Mouse (Mus musculus) stomach, postnatal 0 days (tissue): ENCODE data around the gene Radil. TPM values are rescaled to one million over a fixed set of nuclear protein-coding genes. Genes with fewer than 3 reads are reported as not detected.

Experiments used
- ATAC-seq: fragments of 200-750 bp; cut with Nextera tagmentation; 2 replicates; pipeline ENCODE4 v1.8.0; 2017; ENCODE audit not compliant: low FRiP score, low TSS enrichment
- DNase-seq: peaks from one replicate; pipeline ENCODE4 v3.0.0-alpha.2; 2016; ENCODE audit warnings: low spot score
- H3K27ac ChIP-seq: fragments of 300-500 bp; sonication (generic); replicated peaks from 2 replicates; pipeline ENCODE4 v1.5.1; 2014; ENCODE audit warnings: mild to moderate bottlenecking, control low read depth
- H3K27me3 ChIP-seq: fragments of 300-500 bp; sonication (generic); 2 replicates; pipeline ENCODE4 v1.6.1; 2014; ENCODE audit warnings: low read length; ENCODE audit not compliant: control insufficient read depth, insufficient read depth
- H3K36me3 ChIP-seq: fragments of 300-500 bp; sonication (generic); 2 replicates; pipeline ENCODE4 v1.6.1; 2014; ENCODE audit warnings: low read length, mixed read lengths; ENCODE audit not compliant: control insufficient read depth, insufficient read depth
- H3K4me1 ChIP-seq: fragments of 300-500 bp; sonication (generic); replicated peaks from 2 replicates; pipeline ENCODE4 v1.6.1; 2014; ENCODE audit warnings: antibody characterized with exemption; ENCODE audit not compliant: control insufficient read depth, insufficient read depth
- H3K4me2 ChIP-seq: fragments of 300-500 bp; sonication (generic); replicated peaks from 2 replicates; pipeline ENCODE4 v1.6.1; 2014; ENCODE audit warnings: low read depth, mild to moderate bottlenecking, control low read depth, moderate library complexity
- H3K4me3 ChIP-seq: fragments of 300-500 bp; sonication (generic); 2 replicates; pipeline ENCODE4 v1.5.1; 2014; ENCODE audit warnings: low read depth, low read length, control low read depth
- H3K9ac ChIP-seq: fragments of 300-500 bp; sonication (generic); 2 replicates; pipeline ENCODE4 v1.6.1; 2014; ENCODE audit warnings: mild to moderate bottlenecking, low read length, control low read depth, mixed read lengths
- H3K9me3 ChIP-seq: fragments of 300-500 bp; sonication (generic); 2 replicates; pipeline ENCODE4 v1.6.1; 2016; ENCODE audit warnings: low read length; ENCODE audit not compliant: control insufficient read depth
- CTCF ChIP-seq: IDR thresholded peaks from 2 replicates; pipeline ENCODE4 v1.5.1; 2016; ENCODE audit warnings: antibody characterized with exemption, low read depth, mild to moderate bottlenecking, moderate library complexity
- EP300 ChIP-seq: optimal IDR thresholded peaks from 2 replicates; pipeline ENCODE3; 2016; ENCODE audit warnings: antibody characterized with exemption
- WGBS: fragments of 180-500 bp; shearing (Covaris S2); extraction: QIAGEN DNeasy Blood & Tissue Kit; methylation state at CpG from one replicate; pipeline ENCODE4 v1.1.7; 2014; 5-methylcytosine and 5-hydroxymethylcytosine counted together
- polyA plus RNA-seq: library from polyadenylated mRNA; unstranded; fragments of >200 nt; fragmentation: Nextera tagmentation; extraction: Ambion mirVana; gene quantifications from 2 replicates; pipeline ENCODE4 v1.2.1, GENCODE M21; 2015

Radil gene
- polyA plus RNA-seq, 1 experiment from 2014 or later, result 0.36 TPM

DNA sequence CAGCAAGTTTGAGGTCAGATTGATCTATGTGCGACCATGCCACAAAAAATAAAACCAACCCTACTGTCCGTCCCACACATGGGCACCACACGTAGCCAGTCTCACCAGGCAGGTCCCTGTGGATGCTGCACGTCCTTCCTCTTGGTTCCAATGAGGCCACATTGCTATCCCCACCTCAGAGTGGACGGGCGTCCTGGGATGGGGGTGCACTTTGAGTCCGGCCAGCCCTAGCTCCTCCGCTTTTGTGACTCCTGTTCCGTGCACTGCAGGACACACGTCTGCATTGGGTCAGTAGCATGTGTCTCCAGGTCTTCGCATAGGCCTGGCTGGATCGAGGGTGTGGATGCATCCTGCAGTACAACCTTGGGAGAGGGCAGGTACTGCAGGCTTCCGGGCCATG lies 82.5 kb downstream of the Radil start:
- Histone ChIP-seq H3K4me1 (no peaks in the 10 kb centered on the region; the same call in 1 of the 2 replicates), H3K4me3 (no peak overlapping the region), H3K27me3 (no peaks in the 10 kb centered on the region), H3K4me2 (no peak overlapping the region), H3K9ac (no peak overlapping the region), H3K36me3 (peaks cover 9% of the 10 kb centered on the region; the same call in 1 of the 2 replicates), H3K9me3 (no peaks in the 10 kb centered on the region), H3K27ac (no peak overlapping the region)
- TF ChIP-seq EP300 (no peak), CTCF (no peak)
- ATAC-seq, result no peak
- 91% methylated on average over 13 of the region's 13 CpGs for WGBS
- DNase-seq, result no peak

DNA sequence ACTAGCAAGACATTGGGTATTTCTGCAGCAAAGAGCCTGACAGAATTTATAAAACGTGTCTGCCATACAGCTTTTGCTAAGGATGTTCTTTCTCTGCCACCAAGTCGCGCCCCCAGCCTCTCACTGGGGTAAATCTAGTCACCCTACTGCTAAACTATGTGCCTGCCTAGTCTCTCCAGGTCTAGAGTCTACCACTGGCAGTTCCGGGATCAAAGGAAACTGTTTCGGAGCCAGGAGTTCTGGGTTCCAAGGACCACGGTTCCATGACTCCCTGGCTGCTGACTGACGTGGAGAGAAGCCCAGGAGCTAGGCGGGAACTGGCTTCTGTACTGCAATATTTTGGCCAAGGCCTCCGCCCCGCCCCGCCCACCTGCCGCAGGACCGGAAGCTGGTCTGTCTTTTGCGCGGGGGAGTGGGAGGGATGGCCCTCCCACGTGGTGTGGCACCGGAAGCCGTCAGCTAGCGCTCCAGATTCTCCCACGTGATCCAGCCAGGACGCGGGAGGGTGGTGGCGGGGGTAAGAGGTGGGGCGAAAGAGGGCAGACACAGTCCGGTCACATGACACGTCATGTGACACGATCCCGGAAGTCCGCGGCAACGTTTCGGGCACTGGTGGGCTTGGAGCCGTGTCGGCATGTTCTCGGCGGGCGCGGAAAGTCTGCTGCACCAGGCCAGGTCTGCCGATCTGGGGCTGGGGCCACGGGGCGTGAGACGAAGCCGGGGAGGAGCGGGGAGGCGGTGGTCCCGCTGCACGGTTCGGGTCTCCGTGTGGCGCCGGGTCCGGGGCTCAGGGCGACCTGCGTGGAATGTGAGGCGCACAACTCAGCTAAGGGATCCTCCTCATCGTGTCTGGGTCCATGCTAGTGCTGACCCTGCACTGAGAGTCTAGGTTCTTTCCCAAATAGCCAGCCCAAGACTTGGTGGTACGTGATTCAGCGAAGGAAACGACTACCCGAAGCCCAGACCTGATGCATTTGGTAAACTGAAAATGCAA lies 87.1 kb downstream of the Radil start, which contains the start of gene Ap5z1:
Gene Ap5z1 (plus strand): TSS at position 484 of the 994 bp plus-strand sequence.
- peak within 1 kb of the TSS; percentile 85 for H3K9ac ChIP-seq
- peak within 1 kb of the TSS; percentile 94 for H3K4me2 ChIP-seq
- 2% methylated on average over 60 of the region's 60 CpGs for WGBS
- H3K4me1 ChIP-seq, result no peaks in the 10 kb centered on the region; the same call in 1 of the 2 replicates
- peak within 1 kb of the TSS; percentile 84 for H3K27ac ChIP-seq
- TF ChIP-seq CTCF (no peak; the same call in 1 of the 2 replicates), EP300 (no peak)
- no peaks in the 10 kb centered on the region for H3K9me3 ChIP-seq
- H3K36me3 ChIP-seq, result peaks cover 4% of the 10 kb centered on the region; the same call in 1 of the 2 replicates
- DNase-seq (peak; percentile 98), ATAC-seq (peak; percentile 96)
- no peaks in the 10 kb centered on the region for H3K27me3 ChIP-seq
- H3K4me3 ChIP-seq, result peak within 1 kb of the TSS; percentile 77

DNA sequence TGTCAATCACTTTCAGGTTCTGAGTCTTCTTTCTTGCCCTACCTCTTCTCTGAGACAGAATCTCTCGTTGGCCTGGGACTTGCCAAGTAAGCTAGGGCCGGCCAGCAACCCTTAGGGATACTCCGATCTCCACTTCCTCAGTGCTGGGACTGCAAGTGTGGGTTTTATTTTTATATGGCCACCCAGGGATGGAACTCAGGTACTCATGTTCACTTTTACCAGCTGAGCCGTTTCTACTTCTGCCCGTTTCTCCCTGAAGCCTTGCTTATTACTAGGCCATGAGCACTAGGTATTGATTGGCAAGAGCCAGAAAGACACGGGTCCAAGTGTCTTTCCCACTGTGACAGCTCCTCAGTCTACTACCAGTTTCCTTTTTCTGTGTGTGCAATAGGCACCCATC lies 87.9 kb downstream of the Radil start:
- ATAC-seq (no peak), DNase-seq (no peak)
- no peak for TF ChIP-seq CTCF
- H3K4me3 ChIP-seq, result no peak overlapping the region
- WGBS, result 87% methylated on average over 6 of the region's 6 CpGs
- no peak overlapping the region for H3K9ac ChIP-seq
- no peaks in the 10 kb centered on the region for H3K27me3 ChIP-seq
- H3K36me3 ChIP-seq, result peaks cover 3% of the 10 kb centered on the region; the same call in 1 of the 2 replicates
- no peaks in the 10 kb centered on the region; the same call in 1 of the 2 replicates for H3K4me1 ChIP-seq
- H3K9me3 ChIP-seq, result no peaks in the 10 kb centered on the region
- peak overlapping the region; percentile 84 for H3K27ac ChIP-seq
- H3K4me2 ChIP-seq, result peak overlapping the region; percentile 94

DNA sequence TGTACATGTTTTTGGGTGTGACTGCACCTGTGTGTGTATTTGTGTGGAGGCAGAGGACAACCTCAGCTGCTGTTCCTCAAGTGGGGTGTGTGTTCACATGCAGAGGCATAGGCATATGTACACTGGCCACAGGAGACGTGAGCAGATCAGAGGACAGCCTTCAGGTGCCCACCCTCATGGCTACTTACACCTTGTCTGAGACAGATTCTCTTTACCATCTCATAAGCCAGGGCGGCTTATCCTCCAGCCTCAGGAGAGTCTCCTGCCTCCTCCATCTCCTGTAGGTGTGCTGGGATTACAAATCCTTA lies 88.3 kb downstream of the Radil start:
- no peaks in the 10 kb centered on the region for H3K9me3 ChIP-seq
- H3K27me3 ChIP-seq, result no peaks in the 10 kb centered on the region
- TF ChIP-seq CTCF (no peak), EP300 (no peak)
- no peak overlapping the region for H3K4me2 ChIP-seq
- H3K4me3 ChIP-seq, result no peak overlapping the region
- 84% methylated on average over 2 of the region's 2 CpGs for WGBS
- ATAC-seq (no peak), DNase-seq (no peak)
- no peak overlapping the region for H3K9ac ChIP-seq
- no peak overlapping the region; the same call in 1 of the 2 replicates for H3K27ac ChIP-seq
- H3K36me3 ChIP-seq, result peaks cover 6% of the 10 kb centered on the region; the same call in 1 of the 2 replicates
- no peaks in the 10 kb centered on the region; the same call in 1 of the 2 replicates for H3K4me1 ChIP-seq

DNA sequence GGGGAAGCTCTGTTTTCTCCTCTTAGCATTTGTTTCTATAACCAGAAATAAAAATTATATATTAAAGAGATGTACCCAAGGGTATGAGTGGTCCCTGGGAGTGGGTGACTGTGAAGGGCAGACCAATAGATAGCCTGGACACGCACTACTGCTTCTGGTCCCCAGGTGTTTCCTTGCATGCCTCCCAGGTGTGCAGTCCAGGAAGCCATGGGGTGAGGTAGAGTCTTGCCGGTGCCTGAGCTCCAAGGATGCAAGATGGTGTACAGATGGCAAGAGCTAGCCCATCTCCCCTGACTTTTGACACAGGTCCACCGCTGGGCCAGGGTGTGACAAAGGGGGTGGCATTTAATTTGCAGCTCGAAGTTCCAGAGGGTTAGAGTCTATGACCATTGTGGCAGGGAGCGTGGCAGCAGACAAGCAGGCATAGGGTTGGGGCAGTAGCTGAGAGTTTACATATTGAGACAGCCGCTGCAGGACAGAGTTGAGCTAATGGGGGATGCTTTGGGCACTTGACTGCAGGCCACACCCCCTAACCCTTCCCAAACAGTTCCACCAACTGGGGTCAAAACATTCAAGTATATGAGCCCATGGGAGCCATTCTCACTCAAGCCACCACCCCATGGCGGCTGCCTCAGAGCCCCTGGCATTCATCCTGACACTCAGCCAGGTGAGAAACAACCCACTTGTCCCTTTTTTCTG lies 88.8 kb downstream of the Radil start:
- no peak overlapping the region for H3K9ac ChIP-seq
- 95% methylated on average over 7 of the region's 7 CpGs for WGBS
- H3K4me3 ChIP-seq, result no peak overlapping the region
- no peak overlapping the region for H3K4me2 ChIP-seq
- H3K9me3 ChIP-seq, result no peaks in the 10 kb centered on the region
- ATAC-seq, result no peak
- TF ChIP-seq CTCF (no peak), EP300 (no peak)
- no peaks in the 10 kb centered on the region; the same call in 1 of the 2 replicates for H3K4me1 ChIP-seq
- H3K27ac ChIP-seq, result no peak overlapping the region
- DNase-seq, result no peak
- H3K36me3 ChIP-seq, result peaks cover 10% of the 10 kb centered on the region; the same call in 1 of the 2 replicates
- no peaks in the 10 kb centered on the region for H3K27me3 ChIP-seq
